Mouse (Mus musculus): Measurements from ENCODE around the gene Gatad1.
A peak's percentile ranks its signal among the peaks of the same experiment; 100 is the strongest.

The Gatad1 gene

DNA sequence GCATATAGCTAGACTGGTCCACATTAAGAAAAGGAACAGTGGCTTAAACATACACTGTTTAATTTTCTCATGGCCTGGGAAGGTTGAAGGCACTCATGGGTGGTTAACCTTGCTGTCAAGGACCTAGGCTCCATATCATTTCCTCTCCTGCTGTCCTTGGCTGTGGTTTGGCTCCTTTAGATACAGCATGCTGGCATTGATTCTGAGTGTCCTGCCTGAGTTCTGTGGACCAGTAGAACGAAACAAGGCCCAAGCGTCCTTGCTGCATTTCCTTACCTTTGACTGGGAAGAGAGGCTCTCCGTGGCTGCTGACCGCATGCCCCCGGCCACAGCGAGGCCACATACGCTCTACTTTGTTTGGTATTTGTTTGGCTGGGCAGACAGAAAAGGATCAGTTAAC is 47.7 kb downstream of the Gatad1 start:
- Histone ChIP-seq H3K27me3 (ENCODE audit: control insufficient read depth, insufficient read depth, low read length, poor library complexity, severe bottlenecking) (no peaks in the 10 kb centered on the region), H3K36me3 (ENCODE audit: control insufficient read depth, insufficient read depth, low read length, poor library complexity, severe bottlenecking) (peaks cover 6% of the 10 kb centered on the region)
- no peak for DNase-seq (ENCODE audit: low read depth, low spot score)

DNA sequence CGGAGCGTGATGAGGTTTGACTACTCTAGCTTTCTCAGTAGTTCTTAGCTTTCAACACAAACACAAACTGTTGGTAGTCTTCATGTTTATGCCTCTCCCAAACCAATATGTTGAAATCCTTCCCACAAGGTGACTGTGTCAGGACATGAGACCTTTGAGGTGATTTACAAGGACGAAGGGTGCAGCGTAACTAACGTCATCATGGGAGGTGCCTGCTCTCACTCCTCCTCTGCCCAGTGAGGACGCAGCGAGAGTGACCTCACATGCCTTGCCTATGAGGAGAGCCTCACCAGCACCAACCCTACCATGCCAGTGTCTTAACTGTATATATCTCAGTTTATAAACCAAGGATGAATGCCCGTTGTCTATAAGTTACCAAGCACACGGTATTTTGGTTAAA is 49.9 kb downstream of the Gatad1 start:
- Histone ChIP-seq H3K27me3 (ENCODE audit: control insufficient read depth, insufficient read depth, low read length, poor library complexity, severe bottlenecking) (no peaks in the 10 kb centered on the region), H3K36me3 (ENCODE audit: control insufficient read depth, insufficient read depth, low read length, poor library complexity, severe bottlenecking) (peaks cover 6% of the 10 kb centered on the region)
- DNase-seq (ENCODE audit: low read depth, low spot score), result no peak

DNA sequence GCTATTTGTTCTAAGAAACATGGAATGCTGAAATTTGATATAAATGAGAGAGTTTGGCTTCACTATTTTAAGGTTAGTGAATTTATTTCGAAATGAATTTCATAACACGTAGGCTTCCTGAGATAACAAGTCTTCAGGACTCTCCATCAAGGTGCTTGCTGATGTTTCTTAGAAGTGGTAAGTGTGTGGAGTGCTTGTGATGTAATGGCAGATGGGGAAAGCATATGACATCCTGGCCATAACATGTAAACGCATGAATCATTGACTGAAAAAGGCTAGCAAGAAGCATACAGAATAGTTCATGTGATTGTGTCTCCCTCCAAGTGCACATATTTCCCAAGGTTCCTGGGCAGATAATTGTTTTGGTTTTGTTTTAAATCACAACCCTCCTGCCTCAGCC is 56.2 kb downstream of the Gatad1 start:
- H3K36me3 ChIP-seq (ENCODE audit: control insufficient read depth, insufficient read depth, low read length, poor library complexity, severe bottlenecking), result no peaks in the 10 kb centered on the region; the same call in 1 of the 2 replicates
- no peak for DNase-seq (ENCODE audit: low read depth, low spot score)

DNA sequence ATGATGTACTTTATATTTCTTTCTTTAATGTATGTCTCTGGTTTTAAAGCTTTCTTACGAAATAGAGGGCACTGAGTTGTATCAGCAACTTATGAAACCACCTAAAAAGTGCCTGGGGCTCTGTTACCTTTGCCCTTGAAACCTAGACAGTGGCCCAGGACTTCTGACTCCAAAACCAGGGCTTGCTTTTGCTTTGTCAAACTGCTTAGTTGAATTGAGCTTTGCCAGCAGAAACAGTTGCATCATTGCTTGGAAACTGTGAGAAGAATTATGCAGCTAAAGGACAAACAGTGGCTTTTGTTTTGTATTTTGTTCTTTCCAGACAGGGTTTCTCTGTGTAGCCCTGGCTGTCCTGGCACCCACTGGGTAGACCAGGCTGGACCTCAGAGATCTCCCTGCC is 56.7 kb downstream of the Gatad1 start:
- no peaks in the 10 kb centered on the region for H3K27me3 ChIP-seq (ENCODE audit: control insufficient read depth, insufficient read depth, low read length, poor library complexity, severe bottlenecking)
- no peak for DNase-seq (ENCODE audit: low read depth, low spot score)
- no peaks in the 10 kb centered on the region; the same call in 1 of the 2 replicates for H3K36me3 ChIP-seq (ENCODE audit: control insufficient read depth, insufficient read depth, low read length, poor library complexity, severe bottlenecking)

More for the DNA sequence above, 56.2 kb downstream of the Gatad1 start:
- H3K27me3 ChIP-seq (ENCODE audit: control insufficient read depth, insufficient read depth, low read length, poor library complexity, severe bottlenecking), result no peaks in the 10 kb centered on the region

DNA sequence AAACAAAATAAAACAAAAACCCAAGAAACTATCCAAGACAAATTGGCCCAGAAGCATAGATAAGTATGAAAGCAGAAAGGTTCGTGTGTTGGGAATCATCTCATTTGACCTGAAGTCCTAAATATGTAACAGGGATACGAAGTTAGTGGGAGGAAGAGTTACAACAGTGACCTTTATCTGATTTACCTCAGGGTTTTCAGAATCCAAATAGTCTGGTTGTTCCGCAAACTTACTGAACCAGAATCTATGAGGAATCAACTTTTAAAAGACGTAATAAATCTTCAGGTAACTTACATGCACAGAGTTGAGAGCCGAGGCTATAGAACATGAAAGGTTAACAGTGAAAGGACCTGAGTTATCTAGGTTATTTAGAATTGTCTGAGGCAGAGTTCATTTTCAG is 58.2 kb downstream of the Gatad1 start:
- Histone ChIP-seq H3K36me3 (ENCODE audit: control insufficient read depth, insufficient read depth, low read length, poor library complexity, severe bottlenecking) (no peaks in the 10 kb centered on the region), H3K27me3 (ENCODE audit: control insufficient read depth, insufficient read depth, low read length, poor library complexity, severe bottlenecking) (no peaks in the 10 kb centered on the region)
- no peak for DNase-seq (ENCODE audit: low read depth, low spot score)

DNA sequence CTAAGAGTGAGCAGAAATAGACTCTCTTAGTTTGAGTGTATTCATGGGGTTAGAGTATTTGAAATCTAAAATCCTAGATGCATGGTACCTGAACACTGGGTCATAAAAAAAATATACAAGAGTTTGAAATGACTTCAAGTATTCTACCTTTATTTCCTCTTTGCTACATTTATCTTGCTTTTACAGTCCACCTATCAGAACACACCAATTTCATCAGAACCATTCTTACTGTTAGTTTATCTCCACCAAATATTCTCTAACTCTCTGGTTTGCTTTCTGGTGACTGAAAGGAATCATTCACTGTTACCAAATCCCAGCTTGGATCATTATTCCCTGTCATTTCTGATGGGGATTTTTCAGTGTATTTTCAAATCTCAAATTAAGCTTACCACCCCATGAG is 59.8 kb downstream of the Gatad1 start:
- DNase-seq (ENCODE audit: low read depth, low spot score), result no peak
- Histone ChIP-seq H3K36me3 (ENCODE audit: control insufficient read depth, insufficient read depth, low read length, poor library complexity, severe bottlenecking) (no peaks in the 10 kb centered on the region; the same call in 1 of the 2 replicates), H3K27me3 (ENCODE audit: control insufficient read depth, insufficient read depth, low read length, poor library complexity, severe bottlenecking) (no peaks in the 10 kb centered on the region)

DNA sequence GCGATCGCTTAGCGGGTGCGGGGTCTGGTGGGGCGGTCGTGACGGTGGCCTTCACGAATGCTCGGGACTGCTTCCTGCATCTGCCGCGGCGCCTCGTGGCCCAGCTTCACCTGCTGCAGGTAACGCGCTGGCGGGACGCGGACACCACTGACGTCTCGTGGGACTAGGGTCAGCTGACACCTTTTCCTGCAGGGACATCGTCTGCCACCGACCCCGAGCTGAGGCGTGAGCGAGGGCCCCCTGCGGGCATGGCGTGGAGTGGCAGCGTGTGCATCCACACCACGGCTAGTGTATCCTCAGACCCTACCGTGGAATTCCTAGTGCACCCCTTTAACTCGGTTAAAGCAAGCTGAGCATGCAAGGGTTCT is 60.6 kb downstream of the Gatad1 start, which contains the start of gene Rbm48:
Rbm48 (minus strand) TSS at position 187 of the 368 bp plus-strand sequence.
- DNase-seq (ENCODE audit: low read depth, low spot score), result peak; percentile 89
- H3K27me3 ChIP-seq (ENCODE audit: control insufficient read depth, insufficient read depth, low read length, poor library complexity, severe bottlenecking), result no peaks in the 10 kb centered on the region

DNA sequence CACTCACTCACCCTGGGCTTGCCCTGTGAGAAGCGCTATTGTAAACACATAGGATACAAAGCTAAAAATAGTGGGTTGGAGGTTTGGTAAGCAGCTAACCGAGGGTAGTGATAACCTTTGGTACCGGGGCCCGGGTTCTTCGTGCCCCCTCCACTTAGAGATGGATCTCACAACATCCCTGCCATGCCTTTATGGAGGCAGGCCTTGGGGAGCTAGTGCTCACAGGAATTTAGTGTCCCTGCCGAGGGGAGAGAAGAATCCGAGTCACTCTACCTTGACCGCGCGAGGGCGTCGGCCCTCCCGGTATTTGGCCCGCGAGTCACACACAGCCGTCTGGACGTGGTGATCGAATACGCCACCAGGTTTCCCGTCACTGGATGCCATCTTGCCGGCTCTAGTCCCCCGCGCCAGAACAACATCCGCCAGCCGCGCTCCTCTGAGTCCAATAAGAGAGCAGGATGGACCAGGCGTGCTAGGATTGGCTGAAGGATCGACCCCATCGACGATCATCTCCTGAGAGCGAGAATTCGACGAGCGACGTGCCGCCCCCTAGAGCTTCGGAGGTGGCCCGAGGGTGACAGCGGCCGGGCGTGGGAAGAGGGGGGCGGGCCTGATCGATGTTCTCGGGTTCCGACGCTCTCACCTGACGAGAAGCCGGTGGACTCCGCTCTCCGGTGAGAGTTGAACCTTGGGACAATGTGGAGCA is 61.1 kb downstream of the Gatad1 start, which contains the start of gene Pex1:
Pex1 (plus strand) TSS at position 374 of the 706 bp plus-strand sequence.
- H3K27me3 ChIP-seq (ENCODE audit: control insufficient read depth, insufficient read depth, low read length, poor library complexity, severe bottlenecking), result no peaks in the 10 kb centered on the region
- DNase-seq (ENCODE audit: low read depth, low spot score), result peak; percentile 98
- peaks cover 5% of the 10 kb centered on the region for H3K36me3 ChIP-seq (ENCODE audit: control insufficient read depth, insufficient read depth, low read length, poor library complexity, severe bottlenecking)

More for the DNA sequence above, 60.6 kb downstream of the Gatad1 start, which contains the start of gene Rbm48:
- H3K36me3 ChIP-seq (ENCODE audit: control insufficient read depth, insufficient read depth, low read length, poor library complexity, severe bottlenecking), result peaks cover 3% of the 10 kb centered on the region

Measured in splenic B cell, adult 2 months (primary cell).